Mouse (Mus musculus) erythroblast, embryonic 14.5 days (primary cell): ENCODE measurements around the gene Rab38.

Experiments used
- GATA1 ChIP-seq: IDR thresholded peaks from 2 replicates; pipeline ENCODE4 v1.6.1; 2012; ENCODE audit warnings: low read length, inconsistent platforms, mixed read lengths
- TAL1 ChIP-seq: IDR thresholded peaks from 3 replicates; pipeline ENCODE4 v1.6.1; 2012; ENCODE audit warnings: low read length, inconsistent platforms, mixed read lengths

DNA sequence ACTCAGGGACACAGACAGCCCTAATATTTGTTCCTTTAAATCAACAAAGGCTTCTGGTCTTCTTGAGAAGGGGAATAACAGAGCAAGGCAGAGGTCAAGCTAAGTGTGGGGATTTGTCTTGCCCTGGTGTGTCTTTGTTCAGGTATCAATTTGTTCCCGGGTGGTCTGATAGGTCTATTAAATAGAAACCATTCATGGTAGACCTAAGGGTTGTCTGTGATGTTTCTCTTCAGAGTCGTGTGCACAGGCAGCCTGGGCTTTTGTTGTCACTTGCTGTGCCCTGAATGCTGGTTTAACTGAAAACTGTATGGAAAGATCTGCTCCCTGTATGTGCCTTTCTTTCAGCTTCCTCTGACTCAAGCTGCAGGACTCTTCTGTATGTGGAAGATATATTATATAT is 60.9 kb downstream of the Rab38 start:
- TF ChIP-seq GATA1, result no peak
- TF ChIP-seq TAL1, result no peak
